Mouse (Mus musculus): ENCODE measurements around the gene Atp13a4.

DNA sequence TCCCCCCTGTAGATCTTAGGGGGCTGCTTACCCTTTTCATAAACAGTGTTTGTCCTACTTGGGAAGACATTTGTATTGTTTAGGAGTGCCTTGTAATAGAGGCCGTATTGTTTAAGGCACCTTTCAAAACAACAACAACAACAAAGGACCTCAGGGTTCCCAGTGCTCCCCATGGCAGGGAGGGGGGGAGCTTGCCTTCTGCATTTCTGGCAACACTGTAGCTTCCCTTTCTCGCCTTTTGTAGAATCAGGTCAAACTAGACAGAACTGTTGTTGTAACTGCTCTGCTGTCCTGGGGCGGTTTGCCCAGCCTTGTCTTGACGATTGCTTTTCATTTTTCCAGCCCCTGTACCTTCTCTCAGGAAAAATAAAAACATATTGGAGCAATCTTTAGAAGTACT, 40.0 kb downstream of the Atp13a4 start:
- no peak for TF ChIP-seq ZC3H11A (IDR thresholded peaks at IDR 0.05; ENCODE audit: borderline replicate concordance, low read depth, low read length)
- no peak for TF ChIP-seq HCFC1 (IDR thresholded peaks at IDR 0.05; ENCODE audit: borderline replicate concordance, insufficient read depth, low read length)
- TF ChIP-seq CHD2 (IDR thresholded peaks at IDR 0.05; ENCODE audit: low read depth, low read length) = no peak
- TF ChIP-seq ZNF384 (IDR thresholded peaks at IDR 0.05; ENCODE audit: low read depth, low read length) = no peak

Data from ES-E14 (cell line).